Mouse (Mus musculus) liver, embryonic 14.5 days (tissue): ENCODE data around the gene Zfp108.

Experiments
- CTCF ChIP-seq: IDR thresholded peaks from 2 replicates; pipeline ENCODE4 v1.5.1; 2016; ENCODE audit warnings: antibody characterized with exemption, low read depth, control low read depth
- EP300 ChIP-seq: IDR thresholded peaks from 2 replicates; pipeline ENCODE4 v1.6.1; 2016; ENCODE audit warnings: antibody characterized with exemption, low read depth

- TF ChIP-seq CTCF: no peak
- no peak for TF ChIP-seq EP300
These were observed 14.7 kb downstream of the Zfp108 start for GRCm38 (mm10) chr7:24269256-24269655.
